Comparison of ENCODE assay signal across 8 mouse cellular contexts in genomic region chr8:46892511-46893273, GRCm38 (mm10).
DNase-seq lines count a peak whose midpoint lies in the region; ATAC-seq and TF ChIP-seq lines count a peak whose summit lies in the region.

No protein-coding gene starts in this region.

- no peaks in the 10 kb centered on the region for H3K9me3 ChIP-seq in kidney, embryonic 14.5 days (ENCODE audit: control insufficient read depth, low read length)
- H3K9me3 ChIP-seq in embryonic facial prominence, embryonic 14.5 days (ENCODE audit: control insufficient read depth, low read length), result no peaks in the 10 kb centered on the region
- no peaks in the 10 kb centered on the region for H3K9me3 ChIP-seq in heart, embryonic 15.5 days (replicated peaks)

- H3K4me1 ChIP-seq in kidney, embryonic 14.5 days (ENCODE audit: control insufficient read depth, insufficient read depth, low read length), result 0 out of 2 replicates have a peak, but pooled peaks cover 3% of the 10 kb centered on the region
- H3K4me1 ChIP-seq in bone marrow macrophage, adult 2 months (ENCODE audit: control insufficient read depth, insufficient read depth, low read length), result peaks cover 83% of the 10 kb centered on the region
- H3K4me1 ChIP-seq in embryonic facial prominence, embryonic 14.5 days (ENCODE audit: control insufficient read depth, insufficient read depth, low read length), result peaks cover 15% of the 10 kb centered on the region
- peaks cover 29% of the 10 kb centered on the region for H3K4me1 ChIP-seq in heart, embryonic 15.5 days (replicated peaks)

- no peaks in the 10 kb centered on the region for H3K27me3 ChIP-seq in kidney, embryonic 14.5 days (ENCODE audit: control insufficient read depth, insufficient read depth, low read length)
- no peaks in the 10 kb centered on the region for H3K27me3 ChIP-seq in embryonic facial prominence, embryonic 14.5 days (replicated peaks; ENCODE audit: control insufficient read depth, insufficient read depth, low read length)
- no peaks in the 10 kb centered on the region for H3K27me3 ChIP-seq in heart, embryonic 15.5 days

- H3K27ac ChIP-seq in kidney, embryonic 14.5 days (ENCODE audit: low read depth, low read length), result peak overlapping the region; percentile 81; the same call in 1 of the 2 replicates
- H3K27ac ChIP-seq in bone marrow macrophage, adult 2 months (ENCODE audit: insufficient read depth, low read depth, low read length), result peak overlapping the region; percentile 93
- peak overlapping the region; percentile 72 for H3K27ac ChIP-seq in embryonic facial prominence, embryonic 14.5 days (replicated peaks; ENCODE audit: low read depth, low read length)
- H3K27ac ChIP-seq in heart, embryonic 15.5 days, result peak overlapping the region; percentile 80

- no peak for DNase-seq in kidney, adult 9 months
- DNase-seq in embryonic facial prominence, embryonic 14.5 days (ENCODE audit: low spot score), result peak; percentile 91
- peak; percentile 22 to 31 for DNase-seq in layer of hippocampus, postnatal 14 days (ENCODE audit: low spot score in 2 of 2)
- DNase-seq in neural tube, embryonic 10.5 days (ENCODE audit: extremely low spot score, low spot score), result peak; percentile 29
- no peak for DNase-seq in thymus, postnatal 4 days

- H3K36me3 ChIP-seq in kidney, embryonic 14.5 days (ENCODE audit: control insufficient read depth, insufficient read depth, low read length), result no peaks in the 10 kb centered on the region
- H3K36me3 ChIP-seq in embryonic facial prominence, embryonic 14.5 days (ENCODE audit: control insufficient read depth, insufficient read depth, low read length), result no peaks in the 10 kb centered on the region
- H3K36me3 ChIP-seq in heart, embryonic 15.5 days, result no peaks in the 10 kb centered on the region

- peak; percentile 83 for ATAC-seq in kidney, embryonic 14.5 days (ENCODE audit: low FRiP score, low TSS enrichment)
- peak; percentile 84 for ATAC-seq in embryonic facial prominence, embryonic 14.5 days (ENCODE audit: low read depth)
- peak; percentile 88 for ATAC-seq in heart, embryonic 15.5 days (replicated peaks; ENCODE audit: insufficient number of reproducible peaks, insufficient read depth, low FRiP score, low read depth)

- H3K4me2 ChIP-seq in kidney, embryonic 14.5 days (replicated peaks; ENCODE audit: low read depth, low read length), result peak overlapping the region; percentile 29
- H3K4me2 ChIP-seq in embryonic facial prominence, embryonic 14.5 days (ENCODE audit: low read depth, low read length), result peak overlapping the region; percentile 41
- peak overlapping the region; percentile 59 for H3K4me2 ChIP-seq in heart, embryonic 15.5 days

- no peak for TF ChIP-seq CTCF in bone marrow macrophage, adult 2 months (IDR thresholded peaks at IDR 0.05; ENCODE audit: low read depth, low read length)

- H3K9ac ChIP-seq in kidney, embryonic 14.5 days (ENCODE audit: low read depth, low read length), result no peak overlapping the region
- H3K9ac ChIP-seq in embryonic facial prominence, embryonic 14.5 days (ENCODE audit: low read depth, low read length), result no peak overlapping the region
- H3K9ac ChIP-seq in heart, embryonic 15.5 days, result peak overlapping the region; percentile 11; the same call in 1 of the 2 replicates

- 67% methylated on average over 22 of the region's 22 CpGs for WGBS in kidney, embryonic 14.5 days
- WGBS in embryonic facial prominence, embryonic 14.5 days, result 41% methylated on average over 22 of the region's 22 CpGs
- 21% methylated on average over 22 of the region's 22 CpGs for WGBS in heart, embryonic 15.5 days

- no peak for TF ChIP-seq POLR2A in bone marrow macrophage, adult 2 months (IDR thresholded peaks at IDR 0.05; ENCODE audit: borderline replicate concordance, low read depth, low read length)

- H3K4me3 ChIP-seq in kidney, embryonic 14.5 days (ENCODE audit: low read length), result no peak overlapping the region
- H3K4me3 ChIP-seq in bone marrow macrophage, adult 2 months (ENCODE audit: insufficient read depth, low read length), result no peak overlapping the region
- no peak overlapping the region for H3K4me3 ChIP-seq in embryonic facial prominence, embryonic 14.5 days (ENCODE audit: low read depth, low read length)
- peak overlapping the region; percentile 18 for H3K4me3 ChIP-seq in heart, embryonic 15.5 days

Comparison
In these comparisons a context has a peak if more than half of its experiments do, and no peak if none do; other contexts are left out.
1. DNase-seq: peak in embryonic facial prominence, embryonic 14.5 days (single experiment), layer of hippocampus, postnatal 14 days (2 of 2) and neural tube, embryonic 10.5 days (single experiment); none in kidney, adult 9 months (single experiment) and thymus, postnatal 4 days (single experiment).
2. Peak in every context shown above with its lines, with median percentiles within 50 percentile points of each other: ATAC-seq, H3K27ac ChIP-seq and H3K4me2 ChIP-seq.